Mouse (Mus musculus) retina, postnatal 1 day (tissue): ENCODE results near the gene Tmprss4.
A peak's percentile ranks its signal among the peaks of the same experiment; 100 is the strongest.

Experiments
- DNase-seq: peaks from one replicate; pipeline ENCODE4 v3.0.0-alpha.2; 2012

Gene Tmprss4

DNA sequence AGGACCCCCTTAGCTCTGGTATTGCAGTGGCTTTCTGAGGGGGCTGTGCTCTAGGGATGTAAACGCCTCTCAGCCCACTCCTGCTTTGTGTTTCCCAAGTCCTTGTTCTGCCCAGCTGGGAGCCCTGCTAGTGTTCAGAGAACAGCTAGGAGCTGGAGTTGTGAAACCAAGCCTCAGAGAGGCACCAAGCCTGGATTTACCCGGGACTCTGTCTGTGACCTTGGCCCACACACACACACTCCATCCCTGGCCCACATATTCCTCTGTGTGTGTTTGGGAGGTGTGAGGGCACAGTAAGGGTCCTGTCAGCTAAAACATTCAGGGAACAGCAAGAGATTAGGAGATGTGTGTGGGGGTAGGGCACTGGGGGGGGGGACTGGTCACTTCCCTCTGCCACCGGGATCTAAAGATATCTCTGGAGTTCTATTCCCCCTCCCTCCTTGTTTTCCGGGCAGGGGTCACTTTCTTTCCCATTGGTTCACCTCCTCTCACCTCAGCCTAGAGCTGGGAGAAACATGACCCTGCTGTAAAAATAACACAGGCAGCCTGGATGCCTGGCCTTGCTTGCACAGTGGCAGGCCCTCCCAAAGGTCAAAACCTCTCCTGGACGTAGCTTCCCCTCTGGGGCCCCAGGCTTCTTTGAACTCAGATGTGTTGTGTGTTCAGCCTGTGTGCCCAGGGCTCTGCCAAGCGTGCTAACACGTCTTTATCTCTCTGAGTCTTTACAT, 67.3 kb downstream of the Tmprss4 start:
- no peak for DNase-seq

GRCm38 (mm10) chr9:45133484-45134310, 70.2 kb downstream of the Tmprss4 start:
- DNase-seq, result peak; percentile 52

DNA sequence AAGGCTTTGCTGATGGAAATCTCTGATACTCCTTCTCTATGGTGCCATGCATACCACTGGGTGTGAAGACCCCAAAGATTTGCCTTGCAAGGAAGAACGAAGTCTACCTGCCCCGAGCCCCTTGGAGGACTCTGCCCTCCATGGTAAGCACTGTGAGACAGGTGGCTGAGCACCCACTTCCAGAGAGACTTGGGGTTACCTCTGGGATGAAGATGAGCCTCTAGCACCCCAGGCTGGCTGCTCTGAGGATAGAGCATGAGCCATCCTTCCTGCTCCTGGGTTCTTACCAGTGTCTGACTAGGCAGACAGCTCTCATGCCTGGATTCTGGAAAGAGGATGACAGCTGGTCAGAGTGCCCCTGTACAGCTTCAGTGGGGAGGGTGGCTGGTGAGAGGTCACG, 73.8 kb downstream of the Tmprss4 start:
- no peak for DNase-seq

DNA sequence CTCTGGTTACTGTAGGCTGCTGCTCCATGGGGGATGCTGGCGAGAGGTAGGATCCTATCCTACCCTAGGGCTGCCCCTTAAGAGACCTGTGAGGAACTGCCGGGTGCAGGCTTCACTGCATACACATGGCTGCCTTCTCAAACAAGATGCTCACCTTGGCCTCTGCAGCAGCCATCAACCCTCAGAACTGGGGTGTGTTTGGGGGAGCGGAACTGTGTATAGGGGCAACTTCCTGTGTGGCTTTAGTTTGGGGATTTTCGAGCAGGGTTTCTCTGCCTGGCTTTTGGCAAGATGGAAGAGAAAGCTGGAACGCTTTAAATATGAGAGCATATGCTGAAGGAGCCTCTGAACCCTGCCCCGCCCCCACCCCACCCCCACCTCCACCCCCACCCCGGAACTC, 77.0 kb downstream of the Tmprss4 start:
- DNase-seq, result no peak

DNA sequence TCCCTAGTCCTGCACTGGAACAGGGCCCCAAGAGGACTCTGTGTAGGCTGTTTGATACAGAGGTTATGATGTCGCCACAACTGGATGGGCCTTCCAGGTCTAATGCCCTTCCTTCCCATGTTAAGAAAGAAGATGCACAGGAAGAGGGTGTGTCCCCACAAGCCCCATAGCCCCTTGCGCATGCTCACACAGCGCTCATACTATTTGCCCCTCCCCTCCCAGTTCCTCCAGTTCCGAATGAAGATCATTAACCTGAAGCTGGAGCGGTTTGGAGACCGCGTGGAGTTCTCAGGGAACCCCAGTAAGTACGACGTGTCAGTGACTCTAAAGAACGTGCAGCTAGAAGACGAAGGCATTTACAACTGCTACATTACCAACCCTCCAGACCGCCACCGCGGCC, 78.7 kb downstream of the Tmprss4 start:
- no peak for DNase-seq
